Mouse (Mus musculus): ENCODE results near the gene Pyroxd1. TPM values are rescaled to one million over a fixed set of nuclear protein-coding genes. Genes with fewer than 3 reads are reported as not detected.

The Pyroxd1 gene
- 1.3 and 1.5 TPM in 2 replicates for polyA plus RNA-seq (2012)

DNA sequence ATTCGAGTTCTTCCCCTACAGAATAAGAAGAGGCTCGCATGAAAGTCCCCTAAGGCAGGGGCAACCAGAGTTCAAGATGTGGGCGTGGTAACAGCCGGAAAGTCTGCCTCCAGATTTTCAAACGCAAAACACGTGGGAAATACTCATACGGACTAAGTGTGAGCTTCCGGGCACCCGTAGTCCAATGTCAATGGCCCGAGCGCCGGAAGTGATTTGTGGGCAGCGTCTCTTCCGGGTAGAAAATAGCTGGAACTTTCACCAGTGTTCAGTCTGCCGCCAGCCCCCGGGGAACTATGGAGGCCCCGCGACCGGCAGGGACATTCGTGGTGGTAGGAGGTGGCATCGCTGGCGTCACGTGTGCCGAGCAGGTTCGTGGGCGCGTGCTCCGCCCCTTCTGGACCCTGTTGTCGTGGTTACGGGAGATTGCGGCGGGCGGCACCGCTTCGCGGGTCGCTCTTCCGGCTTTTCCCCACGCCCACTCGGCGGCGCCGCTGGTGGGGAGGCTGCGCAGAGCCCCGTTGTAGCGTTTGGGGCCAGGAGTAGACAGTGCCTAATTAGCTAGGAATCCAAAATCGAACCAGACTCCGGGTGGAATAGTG, at the start of gene Pyroxd1:
Gene Pyroxd1, plus strand, starts transcription at position 215 of the 599 bp plus-strand sequence.

DNA sequence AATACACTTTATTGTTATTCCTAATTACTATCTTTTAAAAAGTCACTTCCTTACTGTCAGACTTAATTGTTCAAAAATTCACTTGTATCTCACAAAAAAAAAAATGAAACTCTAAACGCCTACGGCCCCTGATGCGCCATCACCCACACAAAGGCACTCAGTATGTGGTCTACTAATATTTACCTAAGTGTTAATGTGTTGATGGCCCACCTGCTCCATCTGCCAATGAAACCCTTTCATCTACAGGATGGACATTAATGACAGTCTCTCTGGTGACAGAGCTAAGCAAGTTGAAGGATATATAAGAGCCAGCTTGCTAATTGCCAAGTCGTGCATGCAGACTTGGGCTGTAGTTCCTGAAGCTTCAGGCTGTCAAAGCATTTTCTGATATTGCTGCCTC, 47.4 kb upstream of the Pyroxd1 start, which contains the start of gene Iapp:
Gene Iapp, plus strand, starts transcription at position 326 of the 400 bp plus-strand sequence.

DNA sequence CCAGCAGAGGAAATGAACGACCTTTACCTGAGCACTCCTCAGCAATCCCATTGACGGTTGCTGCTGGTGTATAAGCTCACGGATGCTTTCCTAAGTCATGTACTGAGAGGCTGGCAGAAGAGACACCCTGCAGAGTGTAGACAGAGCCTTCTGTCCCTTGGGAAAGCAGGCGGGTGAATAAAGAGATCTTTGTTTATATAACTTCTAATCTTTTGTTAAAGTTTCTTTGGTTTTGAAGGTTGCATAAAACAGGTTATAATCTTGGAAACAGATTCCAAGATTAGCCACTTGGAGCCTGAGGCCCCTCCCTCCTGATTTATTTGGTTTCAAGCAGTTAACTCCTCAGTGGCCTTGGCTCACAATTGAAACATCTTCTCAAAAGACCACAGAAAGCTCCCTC, 22.6 kb upstream of the Pyroxd1 start, which contains the start of gene Slco1a5:
Gene Slco1a5, minus strand, starts transcription at position 101 of the 400 bp plus-strand sequence.

GRCm38 (mm10) chr6:142387011-142387754, 41.7 kb downstream of the Pyroxd1 start, which contains the start of the genes Recql and Golt1b:
TSS of gene Recql (minus strand) at chr6:142387087.
TSS of gene Golt1b (plus strand) at chr6:142387221.

Other genes with a start within 250 kb of the Pyroxd1 start
- gene Slco1a6, start 137.1 kb upstream of the Pyroxd1 start, polyA plus RNA-seq (2012) = not detected in 2 replicates
- not detected in 2 replicates for gene Iapp, start 47.2 kb upstream of the Pyroxd1 start, polyA plus RNA-seq (2012)
- not detected in 2 replicates for gene Slco1a5, start 22.7 kb upstream of the Pyroxd1 start, polyA plus RNA-seq (2012)
- 4.4 and 4.5 TPM in 2 replicates for gene Recql, start 41.4 kb downstream of the Pyroxd1 start, polyA plus RNA-seq (2012)
- 32.0 and 32.5 TPM in 2 replicates for gene Golt1b, start 41.6 kb downstream of the Pyroxd1 start, polyA plus RNA-seq (2012)
- 0.13 and 0.71 TPM in 2 replicates for gene Spx, start 67.8 kb downstream of the Pyroxd1 start, polyA plus RNA-seq (2012)
- not detected in 2 replicates for gene Gys2, start 127.5 kb downstream of the Pyroxd1 start, polyA plus RNA-seq (2012)
- 14.3 and 22.2 TPM in 2 replicates for gene Ldhb, start 162.3 kb downstream of the Pyroxd1 start, polyA plus RNA-seq (2012)
- not detected in 2 replicates for gene Kcnj8, start 226.0 kb downstream of the Pyroxd1 start, polyA plus RNA-seq (2012)

All from megakaryocyte-erythroid progenitor cell, adult 5 weeks (primary cell).